Mouse (Mus musculus) embryonic facial prominence, embryonic 11.5 days (tissue): ENCODE measurements at regions not wholly inside any gene's neighbourhood (a gene's known extent, or its start where the extent isn't known, plus 50 kb on each side); places are given as distances from the start of the nearest gene placed in this dataset.

ENCODE experiments used
- ATAC-seq: fragments of 200-750 bp; cut with Nextera tagmentation; replicated peaks from 2 replicates; pipeline ENCODE4 v1.8.0; 2017; ENCODE audit warnings: low read depth; ENCODE audit not compliant: insufficient number of reproducible peaks, low FRiP score, low TSS enrichment
- DNase-seq: peaks from one replicate; pipeline ENCODE4 v3.0.0-alpha.2; 2015; ENCODE audit warnings: low spot score
- H3K27ac ChIP-seq: fragments of 300-500 bp; sonication (generic); replicated peaks from 2 replicates; pipeline ENCODE4 v1.5.1; 2014; ENCODE audit warnings: mild to moderate bottlenecking, low read depth, low read length, control low read depth
- H3K27me3 ChIP-seq: fragments of 300-500 bp; sonication (generic); 2 replicates; pipeline ENCODE4 v1.6.1; 2014; ENCODE audit warnings: mild to moderate bottlenecking, low read length, moderate library complexity, mixed read lengths; ENCODE audit not compliant: control insufficient read depth, insufficient read depth
- H3K36me3 ChIP-seq: fragments of 300-500 bp; sonication (generic); replicated peaks from 2 replicates; pipeline ENCODE4 v1.6.1; 2014; ENCODE audit warnings: low read depth, mild to moderate bottlenecking, low read length, moderate library complexity, mixed read lengths; ENCODE audit not compliant: control insufficient read depth, insufficient read depth
- H3K4me1 ChIP-seq: fragments of 300-500 bp; sonication (generic); 2 replicates; pipeline ENCODE4 v1.6.1; 2014; ENCODE audit warnings: low read length, mixed read lengths; ENCODE audit not compliant: control insufficient read depth, insufficient read depth
- H3K4me2 ChIP-seq: fragments of 300-500 bp; sonication (generic); 2 replicates; pipeline ENCODE4 v1.6.1; 2014; ENCODE audit warnings: low read depth, mild to moderate bottlenecking, control low read depth, low read length, moderate library complexity
- H3K4me3 ChIP-seq: fragments of 300-500 bp; sonication (generic); 2 replicates; pipeline ENCODE4 v1.5.1; 2014; ENCODE audit warnings: low read depth, low read length, control low read depth
- H3K9ac ChIP-seq: fragments of 300-500 bp; sonication (generic); replicated peaks from 2 replicates; pipeline ENCODE4 v1.6.1; 2014; ENCODE audit warnings: mild to moderate bottlenecking, control low read depth, low read length
- H3K9me3 ChIP-seq: fragments of 300-500 bp; sonication (generic); replicated peaks from 2 replicates; pipeline ENCODE4 v1.6.1; 2016; ENCODE audit warnings: mild to moderate bottlenecking, low read length, inconsistent platforms, mixed read lengths; ENCODE audit not compliant: control insufficient read depth
- WGBS: fragments of 180-500 bp; shearing (Covaris S2); extraction: QIAGEN DNeasy Blood & Tissue Kit; methylation state at CpG from one replicate; pipeline ENCODE4 v1.1.7; 2014; 5-methylcytosine and 5-hydroxymethylcytosine counted together

DNA sequence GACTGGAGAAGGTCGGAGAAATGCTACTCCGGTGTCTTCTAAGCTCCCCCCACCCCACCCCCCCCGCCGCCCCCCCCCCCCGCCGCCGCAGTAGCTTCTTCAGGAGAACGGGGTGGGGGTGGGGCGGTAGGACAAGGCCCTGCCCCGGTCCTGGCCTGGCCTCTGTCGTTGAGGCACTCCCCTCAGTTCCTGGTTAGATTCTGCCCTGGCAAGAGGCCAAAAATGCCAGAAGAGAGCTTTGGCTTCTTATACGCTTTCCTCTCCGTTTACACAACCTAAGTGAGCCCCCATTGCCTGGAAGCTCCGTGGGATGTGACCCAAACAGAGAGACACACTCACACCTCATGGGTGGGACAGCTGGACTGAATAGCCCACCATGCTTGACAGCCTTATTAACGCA, 338.9 kb downstream of the H2al1j start:
- no peak overlapping the region for H3K27ac ChIP-seq
- ATAC-seq, result no peak
- no peak overlapping the region for H3K4me2 ChIP-seq
- H3K4me3 ChIP-seq, result no peak overlapping the region
- no peak overlapping the region for H3K9ac ChIP-seq
- WGBS, result 39% methylated on average over 6 of the region's 15 CpGs
- no peaks in the 10 kb centered on the region for H3K36me3 ChIP-seq
- no peaks in the 10 kb centered on the region for H3K4me1 ChIP-seq
- no peaks in the 10 kb centered on the region for H3K9me3 ChIP-seq
- DNase-seq, result peak; percentile 21
- H3K27me3 ChIP-seq, result peaks cover 8% of the 10 kb centered on the region

DNA sequence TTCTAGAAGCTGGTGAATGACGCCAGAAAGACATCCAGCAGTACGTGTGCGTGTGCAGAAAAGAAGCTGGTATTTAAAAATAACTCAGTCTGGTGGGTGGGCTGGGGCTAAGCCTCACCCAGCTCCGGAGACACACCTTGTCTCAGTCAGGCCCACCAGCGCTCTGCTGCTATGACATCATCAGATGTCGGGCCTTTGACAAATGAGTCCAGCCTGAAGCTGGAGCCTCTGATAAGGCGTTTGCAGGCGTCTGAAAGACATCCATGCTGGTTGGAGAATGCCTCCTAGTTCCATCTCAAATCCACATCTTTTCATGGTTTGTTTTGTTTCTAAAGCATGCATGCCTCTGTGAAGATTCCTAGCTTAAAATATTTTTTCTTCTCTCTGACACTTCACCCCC, 344.2 kb downstream of the H2al1j start:
- Histone ChIP-seq H3K27ac (no peak overlapping the region), H3K4me1 (no peaks in the 10 kb centered on the region), H3K4me2 (no peak overlapping the region), H3K9me3 (no peaks in the 10 kb centered on the region), H3K36me3 (no peaks in the 10 kb centered on the region), H3K4me3 (no peak overlapping the region), H3K27me3 (no peaks in the 10 kb centered on the region), H3K9ac (no peak overlapping the region)
- ATAC-seq, result no peak
- WGBS, result 53% methylated on average over 8 of the region's 8 CpGs
- DNase-seq, result no peak

DNA sequence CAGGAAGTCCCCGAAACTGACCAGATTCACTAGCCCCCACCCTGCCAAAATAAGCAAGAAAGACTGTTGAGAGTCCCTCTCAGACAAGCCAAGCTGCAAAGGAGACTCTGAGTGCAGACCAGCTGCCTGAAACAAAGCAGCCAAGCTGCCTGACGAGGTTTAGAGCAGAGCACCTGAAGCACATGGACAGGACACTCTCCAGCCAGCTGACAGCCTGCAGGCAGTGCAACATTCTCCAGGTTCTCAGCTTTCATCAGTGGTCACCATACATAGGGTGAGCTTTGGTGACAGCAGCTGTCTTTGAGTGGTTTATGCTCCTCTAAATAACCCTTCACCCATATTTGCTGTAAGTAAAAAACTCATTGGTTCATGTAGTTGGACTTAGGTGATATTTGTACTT, 350.5 kb downstream of the H2al1j start:
- H3K4me3 ChIP-seq, result no peak overlapping the region
- no peak overlapping the region for H3K4me2 ChIP-seq
- no peak overlapping the region for H3K27ac ChIP-seq
- no peaks in the 10 kb centered on the region for H3K27me3 ChIP-seq
- H3K36me3 ChIP-seq, result no peaks in the 10 kb centered on the region
- no peaks in the 10 kb centered on the region for H3K9me3 ChIP-seq
- ATAC-seq, result no peak
- DNase-seq, result no peak
- H3K4me1 ChIP-seq, result no peaks in the 10 kb centered on the region
- H3K9ac ChIP-seq, result no peak overlapping the region
- WGBS, result 76% methylated on average over 2 of the region's 2 CpGs

- H3K4me1 ChIP-seq, result no peaks in the 10 kb centered on the region
- no peaks in the 10 kb centered on the region for H3K27me3 ChIP-seq
Measured at GRCm38 (mm10) chrX:11681274-11681673, 353.7 kb downstream of the H2al1j start.

GRCm38 (mm10) chrX:11689989-11690405, 362.4 kb downstream of the H2al1j start:
- no peak for ATAC-seq
- H3K4me2 ChIP-seq, result no peak overlapping the region

More at GRCm38 (mm10) chrX:11681274-11681673, 353.7 kb downstream of the H2al1j start:
- Histone ChIP-seq H3K4me3 (no peak overlapping the region), H3K4me2 (no peak overlapping the region), H3K9me3 (no peaks in the 10 kb centered on the region), H3K27ac (no peak overlapping the region), H3K36me3 (no peaks in the 10 kb centered on the region), H3K9ac (no peak overlapping the region)
- no peak for DNase-seq
- WGBS, result 89% methylated on average over 2 of the region's 2 CpGs
- ATAC-seq, result no peak

DNA sequence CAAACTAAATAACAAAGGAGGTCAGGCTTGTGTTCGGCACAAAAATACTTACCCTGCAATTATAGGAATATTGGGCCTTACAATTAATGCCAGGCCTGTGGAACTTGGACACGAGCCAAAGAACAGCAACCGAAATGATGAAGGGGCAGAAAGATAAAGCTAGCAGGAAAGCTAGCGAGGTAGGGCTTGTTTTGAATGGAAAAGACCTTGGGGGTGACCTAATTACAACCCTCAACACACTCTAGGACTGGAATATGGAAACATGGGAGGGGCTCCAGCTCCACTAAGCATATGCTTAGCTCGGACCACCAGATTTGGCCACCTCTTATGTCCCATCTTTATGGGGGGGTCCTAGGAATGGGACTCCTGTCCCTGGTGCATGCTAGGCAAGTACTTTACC, 362.8 kb downstream of the H2al1j start:
- no peaks in the 10 kb centered on the region for H3K9me3 ChIP-seq
- no peaks in the 10 kb centered on the region for H3K36me3 ChIP-seq
- no peak for ATAC-seq
- DNase-seq, result peak; percentile 16
- 60% methylated on average over 5 of the region's 5 CpGs for WGBS
- no peak overlapping the region for H3K4me3 ChIP-seq
- H3K9ac ChIP-seq, result no peak overlapping the region
- no peaks in the 10 kb centered on the region for H3K27me3 ChIP-seq
- no peaks in the 10 kb centered on the region for H3K4me1 ChIP-seq
- no peak overlapping the region; the same call in 1 of the 2 replicates for H3K27ac ChIP-seq
- H3K4me2 ChIP-seq, result no peak overlapping the region

More at GRCm38 (mm10) chrX:11689989-11690405, 362.4 kb downstream of the H2al1j start:
- no peaks in the 10 kb centered on the region for H3K36me3 ChIP-seq
- 51% methylated on average over 18 of the region's 18 CpGs for WGBS
- no peaks in the 10 kb centered on the region for H3K9me3 ChIP-seq
- DNase-seq, result peak; percentile 11
- H3K4me3 ChIP-seq, result no peak overlapping the region
- H3K27me3 ChIP-seq, result no peaks in the 10 kb centered on the region
- H3K27ac ChIP-seq, result no peak overlapping the region
- no peaks in the 10 kb centered on the region for H3K4me1 ChIP-seq
- H3K9ac ChIP-seq, result no peak overlapping the region

- Histone ChIP-seq H3K27ac (no peak overlapping the region), H3K9ac (no peak overlapping the region), H3K9me3 (no peaks in the 10 kb centered on the region), H3K36me3 (no peaks in the 10 kb centered on the region), H3K4me2 (no peak overlapping the region), H3K4me3 (no peak overlapping the region), H3K27me3 (no peaks in the 10 kb centered on the region), H3K4me1 (no peaks in the 10 kb centered on the region)
- DNase-seq (no peak), ATAC-seq (no peak)
- 78% methylated on average over 4 of the region's 4 CpGs for WGBS
Measured at GRCm38 (mm10) chrX:11691019-11691418, 363.4 kb downstream of the H2al1j start.

GRCm38 (mm10) chrX:11696565-11696964, 368.9 kb downstream of the H2al1j start:
- no peaks in the 10 kb centered on the region for H3K9me3 ChIP-seq
- no peaks in the 10 kb centered on the region for H3K27me3 ChIP-seq
- no peaks in the 10 kb centered on the region for H3K36me3 ChIP-seq
- no peak overlapping the region for H3K4me3 ChIP-seq
- no peak overlapping the region for H3K27ac ChIP-seq
- no peak overlapping the region for H3K9ac ChIP-seq
- no peak overlapping the region for H3K4me2 ChIP-seq
- WGBS, result 80% methylated on average over 4 of the region's 4 CpGs
- ATAC-seq (no peak), DNase-seq (no peak)
- no peaks in the 10 kb centered on the region for H3K4me1 ChIP-seq
